Mouse (Mus musculus) spleen, adult 2 months (tissue): Measurements from ENCODE around the gene Hspa1l.

Experiments used
- CTCF ChIP-seq: fragments of 200-500 bp; IDR thresholded peaks from 2 replicates; pipeline ENCODE4 v1.5.1; 2011; ENCODE audit warnings: mild to moderate bottlenecking, inconsistent platforms; ENCODE audit not compliant: insufficient read depth, insufficient read length, insufficient replicate concordance; ENCODE audit errors: extremely low read depth
- POLR2A ChIP-seq: fragments of 200-500 bp; IDR thresholded peaks from 2 replicates; pipeline ENCODE4 v1.6.1; 2011; ENCODE audit warnings: low read depth, low read length, inconsistent platforms

- TF ChIP-seq CTCF (no peak), POLR2A (no peak)
Measured at GRCm38 (mm10) chr17:34955884-34956283, 16.6 kb upstream of the Hspa1l start.
